Mouse (Mus musculus): Measurements from ENCODE around the gene Guca2b. TPM values are rescaled to one million over a fixed set of nuclear protein-coding genes. Genes with fewer than 3 reads are reported as not detected.
"Not testable (repeated sequence)": the region's sequence is repeated elsewhere in the genome, so short reads cannot be mapped to it uniquely, and the experiment has no call there.

Gene Guca2b
- total RNA-seq, 2 experiments from 2014 or later = not detected

- no peak for DNase-seq
Measured at GRCm38 (mm10) chr4:119657011-119657410, 1.7 kb downstream of the Guca2b start.

- DNase-seq = no peak
Measured at GRCm38 (mm10) chr4:119642666-119643065, 16.1 kb downstream of the Guca2b start.

- DNase-seq = no peak
Measured at GRCm38 (mm10) chr4:119638656-119639055, 20.1 kb downstream of the Guca2b start.

GRCm38 (mm10) chr4:119637946-119638345, 20.8 kb downstream of the Guca2b start:
- DNase-seq = no peak

GRCm38 (mm10) chr4:119637176-119637845, 21.4 kb downstream of the Guca2b start, which contains the start of gene Guca2a:
Gene Guca2a (plus strand): TSS chr4:119637704.
- DNase-seq = peak; percentile 62

GRCm38 (mm10) chr4:119636731-119637130, 22.0 kb downstream of the Guca2b start:
- no peak for DNase-seq

GRCm38 (mm10) chr4:119635686-119636085, 23.1 kb downstream of the Guca2b start:
- DNase-seq = no peak

GRCm38 (mm10) chr4:119634908-119635660, 23.7 kb downstream of the Guca2b start:
- DNase-seq = no peak

- DNase-seq = no peak
Measured at GRCm38 (mm10) chr4:119633948-119634347, 24.8 kb downstream of the Guca2b start.

GRCm38 (mm10) chr4:119633342-119633741, 25.4 kb downstream of the Guca2b start:
- no peak for DNase-seq

- DNase-seq = no peak
Measured at GRCm38 (mm10) chr4:119632721-119633120, 26.0 kb downstream of the Guca2b start.

- peak; percentile 60 for DNase-seq
Measured at GRCm38 (mm10) chr4:119631115-119631919, 27.4 kb downstream of the Guca2b start.

- DNase-seq = not testable (repeated sequence)
Measured at GRCm38 (mm10) chr4:119628363-119628762, 30.4 kb downstream of the Guca2b start.

- no peak for DNase-seq
Measured at GRCm38 (mm10) chr4:119627317-119627716, 31.4 kb downstream of the Guca2b start.

- no peak for DNase-seq
Measured at GRCm38 (mm10) chr4:119626876-119627275, 31.9 kb downstream of the Guca2b start.

- no peak for DNase-seq
Measured at GRCm38 (mm10) chr4:119626081-119626645, 32.6 kb downstream of the Guca2b start.

GRCm38 (mm10) chr4:119614724-119615123, 44.0 kb downstream of the Guca2b start:
- no peak for DNase-seq

- no peak for DNase-seq
Measured at GRCm38 (mm10) chr4:119614078-119614477, 44.7 kb downstream of the Guca2b start.

GRCm38 (mm10) chr4:119609488-119609887, 49.3 kb downstream of the Guca2b start:
- no peak for DNase-seq
